ENCODE assay signal across 9 mouse cellular contexts in genomic region chr3:152821202-152821601, GRCm38 (mm10).
DNase-seq lines count a peak whose midpoint lies in the region; ATAC-seq lines count a peak whose summit lies in the region.
"Had no signal": no experiment of that assay in that cellular context is flagged by ENCODE, and none has a peak within 500 bp of the region (broad histone marks: within the 10 kb centered on the region; RNA-seq: fewer than 3 reads in every experiment).

No protein-coding gene starts in this region.

- no peak overlapping the region for H3K27ac ChIP-seq in liver, embryonic 12.5 days
- no peak overlapping the region for H3K27ac ChIP-seq in heart, embryonic 10.5 days
- H3K27ac ChIP-seq in limb, embryonic 13.5 days = no peak overlapping the region
- H3K27ac ChIP-seq: limb, embryonic 12.5 days had no signal

- 53% methylated on average over 14 of the region's 14 CpGs for WGBS in liver, embryonic 12.5 days (ENCODE audit: insufficient replicate concordance)
- 53% methylated on average over 14 of the region's 14 CpGs for WGBS in heart, embryonic 10.5 days
- WGBS in limb, embryonic 13.5 days = 54% methylated on average over 14 of the region's 14 CpGs

- DNase-seq in liver = peak; percentile 64
- DNase-seq in adrenal gland, postnatal 25 days = peak; percentile 77
- DNase-seq in heart, embryonic 10.5 days (ENCODE audit: low spot score) = peak; percentile 81
- DNase-seq in retina, embryonic 14.5 days (ENCODE audit: low spot score) = peak; percentile 82
- DNase-seq in left cerebral cortex, adult 9 months (ENCODE audit: low spot score in 2 of 2) = no peak

- H3K9me3 ChIP-seq in liver, embryonic 12.5 days (replicated peaks) = no peaks in the 10 kb centered on the region
- H3K9me3 ChIP-seq in heart, embryonic 10.5 days = no peaks in the 10 kb centered on the region
- no peaks in the 10 kb centered on the region for H3K9me3 ChIP-seq in limb, embryonic 13.5 days
- H3K9me3 ChIP-seq: limb, embryonic 12.5 days had no signal

- ATAC-seq in liver, embryonic 12.5 days = no peak
- ATAC-seq in limb, embryonic 13.5 days (ENCODE audit: low FRiP score, low read depth) = peak; percentile 81
- no peak for ATAC-seq in megakaryocyte, adult 5-6 weeks (ENCODE audit: poor library complexity, severe bottlenecking)

- no peaks in the 10 kb centered on the region for H3K27me3 ChIP-seq in liver, embryonic 12.5 days (replicated peaks)
- H3K27me3 ChIP-seq in heart, embryonic 10.5 days (ENCODE audit: insufficient read depth, poor library complexity, severe bottlenecking) = no peaks in the 10 kb centered on the region
- no peaks in the 10 kb centered on the region for H3K27me3 ChIP-seq in limb, embryonic 13.5 days
- H3K27me3 ChIP-seq: limb, embryonic 12.5 days had no signal

- no peaks in the 10 kb centered on the region for H3K36me3 ChIP-seq in liver, embryonic 12.5 days
- no peaks in the 10 kb centered on the region for H3K36me3 ChIP-seq in heart, embryonic 10.5 days
- no peaks in the 10 kb centered on the region for H3K36me3 ChIP-seq in limb, embryonic 13.5 days
- H3K36me3 ChIP-seq: limb, embryonic 12.5 days had no signal

- H3K4me3 ChIP-seq in liver, embryonic 12.5 days = no peak overlapping the region
- H3K4me3 ChIP-seq in heart, embryonic 10.5 days = no peak overlapping the region
- no peak overlapping the region for H3K4me3 ChIP-seq in limb, embryonic 13.5 days
- H3K4me3 ChIP-seq: limb, embryonic 12.5 days had no signal

- H3K4me2 ChIP-seq in liver, embryonic 12.5 days = no peak overlapping the region
- H3K4me2 ChIP-seq in limb, embryonic 13.5 days (replicated peaks) = no peak overlapping the region
- H3K4me2 ChIP-seq: limb, embryonic 12.5 days had no signal

- no peaks in the 10 kb centered on the region for H3K4me1 ChIP-seq in liver, embryonic 12.5 days
- H3K4me1 ChIP-seq in heart, embryonic 10.5 days = no peaks in the 10 kb centered on the region
- no peaks in the 10 kb centered on the region for H3K4me1 ChIP-seq in limb, embryonic 13.5 days
- H3K4me1 ChIP-seq: limb, embryonic 12.5 days had no signal

- H3K9ac ChIP-seq in liver, embryonic 12.5 days = no peak overlapping the region
- no peak overlapping the region for H3K9ac ChIP-seq in limb, embryonic 13.5 days
- H3K9ac ChIP-seq: limb, embryonic 12.5 days had no signal

Comparison
In these comparisons a context has a peak if more than half of its experiments do, and no peak if none do; other contexts are left out.
1. DNase-seq: peak in liver (single experiment), adrenal gland, postnatal 25 days (single experiment), heart, embryonic 10.5 days (single experiment) and retina, embryonic 14.5 days (single experiment); none in left cerebral cortex, adult 9 months (0 of 2).